Mouse (Mus musculus): ENCODE data around the gene Plekha3. TPM values are rescaled to one million over a fixed set of nuclear protein-coding genes. Genes with fewer than 3 reads are reported as not detected.

Gene Plekha3
- polyA plus RNA-seq, 1 experiment from 2014 or later = 0.54 TPM

DNA sequence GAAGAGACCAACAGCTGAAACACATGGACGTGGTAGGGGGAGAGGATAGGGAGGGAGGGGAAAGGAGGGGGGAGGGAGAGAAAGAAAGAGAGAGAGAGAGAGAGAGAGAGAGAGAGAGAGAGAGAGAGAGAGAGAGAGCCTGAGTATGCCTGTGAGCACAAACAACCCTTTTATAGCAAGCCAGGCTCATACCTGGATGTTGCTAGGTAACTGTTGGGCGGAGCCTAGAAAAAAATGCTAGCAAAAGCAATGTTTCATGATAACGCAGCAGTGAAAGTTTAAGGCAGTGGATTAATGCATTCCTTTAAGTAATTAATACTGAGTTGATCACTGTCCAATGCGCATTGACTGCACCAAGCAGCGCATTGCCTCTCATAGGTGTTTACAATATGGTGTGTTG is 20.4 kb upstream of the Plekha3 start:
- H3K36me3 ChIP-seq (ENCODE audit: control insufficient read depth, insufficient read depth) = no peaks in the 10 kb centered on the region
- H3K9me3 ChIP-seq (replicated peaks; ENCODE audit: control insufficient read depth, low read length) = no peaks in the 10 kb centered on the region
- H3K4me3 ChIP-seq (ENCODE audit: low read depth, low read length) = no peak overlapping the region
- no peak for ATAC-seq (ENCODE audit: low read depth)
- no peaks in the 10 kb centered on the region for H3K27me3 ChIP-seq (ENCODE audit: control insufficient read depth, insufficient read depth, low read depth, low read length)
- WGBS (ENCODE audit: insufficient replicate concordance) = 73% methylated on average over 5 of the region's 5 CpGs
- H3K27ac ChIP-seq (ENCODE audit: low read length) = no peak overlapping the region
- H3K4me1 ChIP-seq (ENCODE audit: control insufficient read depth, low read depth, low read length) = no peaks in the 10 kb centered on the region
- H3K9ac ChIP-seq (ENCODE audit: low read depth, low read length) = no peak overlapping the region
- H3K4me2 ChIP-seq (ENCODE audit: low read depth, low read length) = no peak overlapping the region

DNA sequence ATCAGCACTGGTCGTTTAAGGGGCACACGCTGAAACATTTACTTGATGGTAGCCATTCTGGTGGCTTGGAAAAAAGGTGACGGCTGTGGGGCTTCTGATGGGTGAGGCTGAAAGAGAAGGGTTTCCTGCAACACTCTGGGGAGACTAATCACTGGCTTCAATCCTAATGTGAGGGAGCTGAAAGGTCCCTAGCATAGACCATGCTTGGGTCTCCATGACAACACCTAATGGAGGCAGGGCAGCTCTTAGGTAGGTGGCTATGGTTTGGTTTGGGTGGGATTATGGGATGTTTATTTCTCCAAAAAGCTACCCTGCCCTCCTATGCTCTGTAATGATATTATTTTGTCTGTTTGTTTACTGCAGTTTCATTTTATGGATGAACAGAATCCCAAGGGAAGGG is 19.6 kb upstream of the Plekha3 start:
- H3K4me1 ChIP-seq (ENCODE audit: control insufficient read depth, low read depth, low read length) = no peaks in the 10 kb centered on the region
- no peak overlapping the region for H3K4me2 ChIP-seq (ENCODE audit: low read depth, low read length)
- no peaks in the 10 kb centered on the region for H3K9me3 ChIP-seq (replicated peaks; ENCODE audit: control insufficient read depth, low read length)
- no peak overlapping the region for H3K9ac ChIP-seq (ENCODE audit: low read depth, low read length)
- H3K27me3 ChIP-seq (ENCODE audit: control insufficient read depth, insufficient read depth, low read depth, low read length) = no peaks in the 10 kb centered on the region
- no peak overlapping the region for H3K4me3 ChIP-seq (ENCODE audit: low read depth, low read length)
- H3K36me3 ChIP-seq (ENCODE audit: control insufficient read depth, insufficient read depth) = no peaks in the 10 kb centered on the region
- no peak for ATAC-seq (ENCODE audit: low read depth)
- no peak overlapping the region for H3K27ac ChIP-seq (ENCODE audit: low read length)
- 59% methylated on average over 3 of the region's 3 CpGs for WGBS (ENCODE audit: insufficient replicate concordance)

DNA sequence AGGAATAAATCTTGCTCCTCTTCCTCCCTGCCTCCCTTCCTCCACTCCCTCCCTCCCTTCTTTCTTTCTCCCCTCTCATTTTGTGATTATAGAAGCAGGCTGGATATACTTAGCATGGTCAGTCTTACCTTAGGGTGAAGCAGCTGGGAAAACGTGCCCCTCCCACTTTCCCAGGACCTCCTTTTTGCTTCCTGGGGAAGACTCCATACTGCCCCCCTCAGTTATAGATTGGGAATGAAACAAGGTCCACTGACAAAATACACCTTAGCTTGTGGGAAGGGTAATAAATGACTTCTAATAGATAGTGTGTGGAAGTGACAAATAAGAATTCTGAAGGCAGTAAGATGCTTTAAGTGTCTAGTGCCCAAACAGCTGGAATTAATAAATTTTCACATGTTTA is 19.1 kb upstream of the Plekha3 start:
- Histone ChIP-seq H3K27me3 (ENCODE audit: control insufficient read depth, insufficient read depth, low read depth, low read length) (no peaks in the 10 kb centered on the region), H3K4me3 (ENCODE audit: low read depth, low read length) (no peak overlapping the region), H3K9me3 (replicated peaks; ENCODE audit: control insufficient read depth, low read length) (no peaks in the 10 kb centered on the region), H3K9ac (ENCODE audit: low read depth, low read length) (no peak overlapping the region), H3K27ac (ENCODE audit: low read length) (no peak overlapping the region), H3K36me3 (ENCODE audit: control insufficient read depth, insufficient read depth) (no peaks in the 10 kb centered on the region), H3K4me1 (ENCODE audit: control insufficient read depth, low read depth, low read length) (no peaks in the 10 kb centered on the region), H3K4me2 (ENCODE audit: low read depth, low read length) (no peak overlapping the region)
- 5% methylated on average over 1 of the region's 1 CpGs for WGBS (ENCODE audit: insufficient replicate concordance)
- no peak for ATAC-seq (ENCODE audit: low read depth)

DNA sequence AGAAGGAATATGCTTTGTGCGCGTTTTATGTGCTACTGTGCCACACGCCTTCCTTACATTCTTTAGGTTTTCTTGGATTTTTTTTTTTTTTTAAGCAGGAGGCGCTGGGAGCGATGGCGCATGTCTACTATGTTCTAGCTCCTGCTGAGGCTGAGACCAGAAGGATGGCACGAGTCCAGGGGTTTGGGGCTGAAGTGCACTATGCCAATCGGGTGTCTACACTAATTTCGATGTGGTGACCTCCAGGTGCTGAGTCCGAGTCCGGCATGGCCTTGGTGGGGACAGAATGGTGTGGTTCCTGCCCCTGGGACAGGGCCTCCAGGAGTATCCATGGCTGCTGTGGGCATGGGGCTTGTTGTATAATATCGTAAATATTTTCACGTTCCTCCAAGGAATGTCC is 16.5 kb upstream of the Plekha3 start:
- Histone ChIP-seq H3K9me3 (replicated peaks; ENCODE audit: control insufficient read depth, low read length) (no peaks in the 10 kb centered on the region), H3K9ac (ENCODE audit: low read depth, low read length) (no peak overlapping the region), H3K36me3 (ENCODE audit: control insufficient read depth, insufficient read depth) (no peaks in the 10 kb centered on the region), H3K4me2 (ENCODE audit: low read depth, low read length) (no peak overlapping the region), H3K27ac (ENCODE audit: low read length) (no peak overlapping the region), H3K4me3 (ENCODE audit: low read depth, low read length) (no peak overlapping the region), H3K27me3 (ENCODE audit: control insufficient read depth, insufficient read depth, low read depth, low read length) (no peaks in the 10 kb centered on the region), H3K4me1 (ENCODE audit: control insufficient read depth, low read depth, low read length) (no peaks in the 10 kb centered on the region)
- no peak for ATAC-seq (ENCODE audit: low read depth)
- 69% methylated on average over 13 of the region's 13 CpGs for WGBS (ENCODE audit: insufficient replicate concordance)

DNA sequence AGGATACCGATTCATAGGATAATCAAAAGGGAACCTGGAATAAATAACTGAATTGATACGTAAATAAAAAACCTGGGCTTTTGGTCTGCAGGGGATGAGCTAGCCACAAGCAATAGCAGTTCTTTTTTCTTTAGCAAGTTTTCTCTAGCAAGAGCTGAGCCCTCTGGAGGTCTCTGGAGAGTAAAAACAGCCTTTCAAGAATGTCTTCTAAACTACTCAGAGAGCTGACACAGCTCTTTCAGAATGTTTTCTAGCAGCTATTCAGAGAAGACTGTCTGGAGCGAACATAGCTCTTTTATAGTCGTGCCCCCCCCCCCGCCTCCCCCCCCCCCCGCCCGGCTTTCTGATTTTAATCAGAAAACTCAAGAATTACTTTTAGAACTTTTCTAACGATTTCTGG is 15.7 kb upstream of the Plekha3 start:
- WGBS (ENCODE audit: insufficient replicate concordance) = 59% methylated on average over 5 of the region's 8 CpGs
- no peaks in the 10 kb centered on the region for H3K27me3 ChIP-seq (ENCODE audit: control insufficient read depth, insufficient read depth, low read depth, low read length)
- no peaks in the 10 kb centered on the region for H3K4me1 ChIP-seq (ENCODE audit: control insufficient read depth, low read depth, low read length)
- H3K27ac ChIP-seq (ENCODE audit: low read length) = no peak overlapping the region
- H3K9me3 ChIP-seq (replicated peaks; ENCODE audit: control insufficient read depth, low read length) = no peaks in the 10 kb centered on the region
- H3K9ac ChIP-seq (ENCODE audit: low read depth, low read length) = no peak overlapping the region
- ATAC-seq (ENCODE audit: low read depth) = no peak
- no peaks in the 10 kb centered on the region for H3K36me3 ChIP-seq (ENCODE audit: control insufficient read depth, insufficient read depth)
- no peak overlapping the region for H3K4me3 ChIP-seq (ENCODE audit: low read depth, low read length)
- no peak overlapping the region for H3K4me2 ChIP-seq (ENCODE audit: low read depth, low read length)

DNA sequence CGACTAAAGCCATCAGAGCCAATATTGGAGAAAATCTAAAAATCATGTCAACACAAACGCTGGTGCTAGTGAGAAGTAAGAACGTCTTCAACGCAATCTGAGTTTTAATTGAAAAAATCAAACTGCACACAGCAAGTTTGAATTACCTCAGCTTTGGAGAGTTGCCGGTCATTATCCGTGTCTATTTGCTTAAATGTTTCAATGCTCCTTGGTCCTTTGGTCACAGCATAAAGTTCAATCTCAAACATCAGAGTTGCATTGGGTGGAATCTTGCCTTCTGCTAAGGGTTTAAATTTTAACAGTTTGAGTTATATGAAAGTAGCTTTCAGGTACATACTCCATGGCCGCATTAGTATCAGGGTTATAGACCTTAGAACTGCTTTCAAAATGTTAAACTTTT is 9.6 kb upstream of the Plekha3 start:
- H3K4me3 ChIP-seq (ENCODE audit: low read depth, low read length) = no peak overlapping the region
- H3K27ac ChIP-seq (ENCODE audit: low read length) = no peak overlapping the region
- H3K36me3 ChIP-seq (ENCODE audit: control insufficient read depth, insufficient read depth) = no peaks in the 10 kb centered on the region
- no peak overlapping the region for H3K9ac ChIP-seq (ENCODE audit: low read depth, low read length)
- ATAC-seq (ENCODE audit: low read depth) = no peak
- 82% methylated on average over 7 of the region's 7 CpGs for WGBS (ENCODE audit: insufficient replicate concordance)
- no peaks in the 10 kb centered on the region for H3K9me3 ChIP-seq (replicated peaks; ENCODE audit: control insufficient read depth, low read length)
- H3K4me1 ChIP-seq (ENCODE audit: control insufficient read depth, low read depth, low read length) = no peaks in the 10 kb centered on the region
- H3K4me2 ChIP-seq (ENCODE audit: low read depth, low read length) = no peak overlapping the region
- H3K27me3 ChIP-seq (ENCODE audit: control insufficient read depth, insufficient read depth, low read depth, low read length) = no peaks in the 10 kb centered on the region

DNA sequence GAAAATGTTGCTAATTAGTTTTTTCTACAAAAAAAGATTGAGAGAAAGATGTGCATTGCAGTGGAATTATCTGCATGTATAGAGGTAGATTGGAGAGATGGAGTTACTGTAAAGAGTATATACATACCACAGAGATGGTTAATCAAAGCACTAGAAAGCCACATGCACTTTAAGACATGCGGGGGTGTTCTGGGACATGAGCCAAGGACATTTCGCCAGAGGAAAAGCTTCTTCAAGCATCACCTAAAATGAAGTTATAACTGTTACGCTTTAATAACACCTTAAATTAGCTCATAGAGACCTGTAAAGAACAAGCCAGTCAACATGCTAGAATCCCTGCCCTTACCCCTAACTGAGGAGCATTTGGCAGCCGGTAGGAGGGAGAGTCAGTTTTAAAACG is 7.9 kb upstream of the Plekha3 start:
- Histone ChIP-seq H3K4me1 (ENCODE audit: control insufficient read depth, low read depth, low read length) (peaks cover 4% of the 10 kb centered on the region; the same call in 1 of the 2 replicates), H3K9ac (ENCODE audit: low read depth, low read length) (no peak overlapping the region), H3K27me3 (ENCODE audit: control insufficient read depth, insufficient read depth, low read depth, low read length) (no peaks in the 10 kb centered on the region), H3K4me3 (ENCODE audit: low read depth, low read length) (no peak overlapping the region), H3K4me2 (ENCODE audit: low read depth, low read length) (no peak overlapping the region), H3K27ac (ENCODE audit: low read length) (no peak overlapping the region), H3K9me3 (replicated peaks; ENCODE audit: control insufficient read depth, low read length) (no peaks in the 10 kb centered on the region), H3K36me3 (ENCODE audit: control insufficient read depth, insufficient read depth) (no peaks in the 10 kb centered on the region)
- 67% methylated on average over 5 of the region's 5 CpGs for WGBS (ENCODE audit: insufficient replicate concordance)
- ATAC-seq (ENCODE audit: low read depth) = no peak

DNA sequence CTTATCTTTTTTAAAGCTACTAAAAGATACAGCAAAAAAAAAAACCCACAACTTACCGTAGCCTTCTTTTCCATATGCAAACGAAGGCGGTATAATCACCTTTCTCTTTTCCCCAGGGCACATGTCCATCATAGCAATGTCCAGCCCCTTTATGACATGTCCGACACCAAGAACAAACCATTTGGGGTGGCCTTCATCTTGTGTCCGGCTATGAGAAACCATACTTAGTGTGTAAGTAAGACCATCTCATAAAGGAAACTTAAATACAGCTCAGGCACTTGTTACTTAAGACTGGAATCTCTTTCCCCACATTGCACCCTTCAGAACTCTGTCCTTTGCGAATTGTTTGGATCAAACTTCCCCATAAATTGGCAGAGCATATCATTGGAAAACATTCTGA is 3.4 kb upstream of the Plekha3 start:
- no peaks in the 10 kb centered on the region for H3K9me3 ChIP-seq (replicated peaks; ENCODE audit: control insufficient read depth, low read length)
- H3K4me1 ChIP-seq (ENCODE audit: control insufficient read depth, low read depth, low read length) = peaks cover 23% of the 10 kb centered on the region
- peak overlapping the region; percentile 69 for H3K4me2 ChIP-seq (ENCODE audit: low read depth, low read length)
- H3K9ac ChIP-seq (ENCODE audit: low read depth, low read length) = no peak overlapping the region; the same call in 1 of the 2 replicates
- no peak overlapping the region; the same call in 1 of the 2 replicates for H3K4me3 ChIP-seq (ENCODE audit: low read depth, low read length)
- no peaks in the 10 kb centered on the region for H3K36me3 ChIP-seq (ENCODE audit: control insufficient read depth, insufficient read depth)
- H3K27ac ChIP-seq (ENCODE audit: low read length) = no peak overlapping the region
- no peak for ATAC-seq (ENCODE audit: low read depth)
- no peaks in the 10 kb centered on the region for H3K27me3 ChIP-seq (ENCODE audit: control insufficient read depth, insufficient read depth, low read depth, low read length)
- WGBS (ENCODE audit: insufficient replicate concordance) = 69% methylated on average over 6 of the region's 6 CpGs

DNA sequence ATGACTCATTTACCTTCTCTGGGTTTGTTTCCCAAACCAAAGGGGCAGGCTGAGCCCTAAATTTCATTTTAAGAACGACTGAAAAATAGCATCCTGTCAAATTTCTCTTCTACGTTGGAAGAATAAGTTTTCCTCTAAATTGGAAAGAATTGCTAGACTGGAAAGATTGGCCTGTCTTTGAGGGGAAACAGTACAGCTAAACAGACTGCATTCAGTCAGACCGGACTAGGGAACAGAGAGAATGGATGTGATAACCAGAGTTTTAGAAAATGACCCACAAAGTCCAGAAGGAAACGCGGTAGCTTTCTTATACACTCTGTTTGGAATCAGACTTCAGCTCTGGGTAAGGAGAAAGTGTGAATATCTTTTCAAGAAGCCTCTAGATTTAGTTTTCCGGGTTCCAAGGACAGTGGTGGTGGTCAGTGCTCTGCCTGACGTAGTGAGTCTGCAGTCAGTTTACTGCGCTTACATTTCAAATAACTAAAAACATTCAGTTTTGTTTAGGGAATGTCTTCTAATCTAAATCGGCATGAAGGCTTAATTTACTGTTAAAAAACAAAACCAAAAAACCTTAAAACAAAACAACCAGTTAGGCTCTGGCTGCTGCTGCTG is 2.8 kb upstream of the Plekha3 start:
- H3K27me3 ChIP-seq (ENCODE audit: control insufficient read depth, insufficient read depth, low read depth, low read length) = no peaks in the 10 kb centered on the region
- peak overlapping the region; percentile 15; the same call in 1 of the 2 replicates for H3K27ac ChIP-seq (ENCODE audit: low read length)
- peak overlapping the region; percentile 54 for H3K4me3 ChIP-seq (ENCODE audit: low read depth, low read length)
- no peak for ATAC-seq (ENCODE audit: low read depth)
- WGBS (ENCODE audit: insufficient replicate concordance) = 15% methylated on average over 9 of the region's 9 CpGs
- H3K9ac ChIP-seq (ENCODE audit: low read depth, low read length) = peak overlapping the region; percentile 37
- no peaks in the 10 kb centered on the region for H3K36me3 ChIP-seq (ENCODE audit: control insufficient read depth, insufficient read depth)
- H3K4me2 ChIP-seq (ENCODE audit: low read depth, low read length) = peak overlapping the region; percentile 69
- H3K4me1 ChIP-seq (ENCODE audit: control insufficient read depth, low read depth, low read length) = peaks cover 26% of the 10 kb centered on the region
- no peaks in the 10 kb centered on the region for H3K9me3 ChIP-seq (replicated peaks; ENCODE audit: control insufficient read depth, low read length)
